Mouse (Mus musculus) v-Abl transformed pro-B cells (cell line): ENCODE results near the gene Polr3gl.

Experiments
- in situ Hi-C, 2 experiments: fragments of 400-800 bp; cut with MboI; formaldehyde crosslinking; loops; one replicate each; pipeline ENCODE4 v1.15.1; 2025; ENCODE audit not compliant: unreplicated experiment in 2 of 2

The Polr3gl gene

DNA sequence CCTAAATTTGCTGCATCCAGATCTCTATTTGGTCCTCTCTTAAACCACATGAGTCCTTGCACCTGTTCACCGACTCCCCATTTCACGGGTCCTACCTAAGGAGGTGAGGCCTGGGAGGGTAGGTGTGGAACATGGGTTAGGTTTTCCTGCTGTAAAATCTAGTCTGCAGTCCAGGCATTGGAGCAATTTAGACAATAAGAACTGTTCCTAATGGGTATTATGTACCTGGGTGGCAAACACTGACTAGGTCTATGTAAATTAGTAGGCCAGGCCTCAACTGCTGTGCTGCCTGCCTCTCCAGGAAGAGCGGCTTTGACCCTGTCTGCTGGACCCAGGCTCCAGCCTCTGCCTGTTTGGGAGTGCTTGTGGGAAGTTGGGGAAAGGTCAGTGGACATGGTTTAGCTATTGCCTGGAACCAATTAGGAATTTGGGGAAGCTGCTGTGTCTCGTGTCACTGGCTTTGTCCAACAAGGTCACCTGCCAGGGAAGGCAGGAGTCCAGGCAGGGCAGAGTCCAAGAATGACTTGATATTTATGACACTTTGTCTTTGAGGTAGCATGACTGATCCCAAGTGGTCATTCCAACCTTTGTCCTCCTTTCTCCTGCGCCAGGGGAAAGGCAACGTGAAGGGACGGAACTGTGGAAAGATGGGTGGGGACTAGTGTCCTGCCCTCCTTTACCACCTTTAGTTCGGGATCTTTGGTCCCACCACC, 18.6 kb downstream of the Polr3gl start:
- in situ Hi-C loops = no loop called here

- in situ Hi-C loops = no loop called here
These were observed 20.1 kb downstream of the Polr3gl start for GRCm38 (mm10) chr3:96573611-96574511.

- in situ Hi-C loops = no loop called here
These were observed 21.9 kb downstream of the Polr3gl start for GRCm38 (mm10) chr3:96571896-96572698.

DNA sequence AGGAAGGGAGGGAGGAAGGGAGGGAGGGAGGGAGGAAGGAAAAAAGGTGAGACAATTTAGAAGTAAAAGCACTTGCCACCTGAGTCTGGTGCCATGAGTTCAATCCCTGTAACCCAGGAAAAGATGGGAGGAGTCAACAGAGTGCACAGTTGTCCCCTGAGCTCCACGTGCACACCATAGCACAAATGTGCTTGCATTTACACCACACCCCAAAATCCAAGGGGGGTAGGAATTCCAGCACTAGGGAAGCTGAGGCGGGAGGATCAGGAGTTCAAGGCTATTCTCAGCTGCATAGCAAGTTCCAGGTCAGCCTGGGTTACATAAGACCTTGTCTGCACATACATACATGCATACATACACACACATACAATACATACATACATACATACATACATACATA, 22.6 kb downstream of the Polr3gl start:
- in situ Hi-C loops = no loop called here

- in situ Hi-C loops = no loop called here
These were observed 23.3 kb downstream of the Polr3gl start for GRCm38 (mm10) chr3:96570643-96571042.

- in situ Hi-C loops = no loop called here
These were observed 23.9 kb downstream of the Polr3gl start for GRCm38 (mm10) chr3:96569966-96570605.

GRCm38 (mm10) chr3:96569506-96569905, 24.5 kb downstream of the Polr3gl start:
- in situ Hi-C loops = no loop called here

- in situ Hi-C loops = no loop called here
These were observed 25.4 kb downstream of the Polr3gl start for GRCm38 (mm10) chr3:96568605-96569004.

GRCm38 (mm10) chr3:96566661-96567450, 27.1 kb downstream of the Polr3gl start:
- in situ Hi-C loops = no loop called here

- in situ Hi-C loops = no loop called here
These were observed 28.9 kb downstream of the Polr3gl start for GRCm38 (mm10) chr3:96565105-96565504.

DNA sequence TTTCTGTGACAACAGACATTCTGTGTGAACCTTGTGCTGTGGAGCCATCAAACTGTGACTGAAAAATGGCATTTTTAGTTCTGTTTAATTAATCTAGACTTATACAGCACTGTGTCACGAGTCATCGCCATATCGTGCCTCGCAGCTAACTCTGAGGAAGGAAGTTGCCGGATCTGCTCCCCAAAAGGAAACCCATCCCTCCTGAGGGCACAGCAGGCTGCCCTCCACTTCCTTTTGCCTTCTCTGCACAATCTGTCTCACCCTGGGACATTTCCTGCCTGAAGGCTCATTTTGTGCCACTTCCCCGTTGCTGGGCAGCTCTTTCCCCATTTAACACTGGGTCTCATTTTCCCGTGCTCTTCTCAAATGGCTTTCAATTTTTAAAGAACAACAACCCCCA, 29.3 kb downstream of the Polr3gl start:
- in situ Hi-C loops = no loop called here

- in situ Hi-C loops = no loop called here
These were observed 29.9 kb downstream of the Polr3gl start for GRCm38 (mm10) chr3:96563911-96564632.

DNA sequence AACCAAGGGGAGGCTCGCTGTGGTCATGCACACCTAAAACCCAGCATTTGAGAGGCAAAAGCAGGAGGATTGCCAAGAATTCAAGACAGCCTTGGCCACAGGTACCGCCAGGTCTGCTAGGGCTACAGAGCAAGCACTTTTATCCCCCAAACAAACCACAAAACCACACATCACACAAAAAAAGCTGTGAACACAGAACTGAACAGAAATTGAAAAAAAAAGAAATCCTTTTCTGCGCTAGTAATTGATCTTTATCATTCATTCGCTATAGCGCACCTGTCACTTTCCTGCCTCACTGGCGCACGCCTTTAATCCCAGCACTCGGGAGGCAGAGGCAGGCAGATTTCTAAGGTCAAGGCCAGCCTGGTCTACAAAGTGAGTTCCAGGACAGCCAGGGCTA, 30.7 kb downstream of the Polr3gl start:
- in situ Hi-C loops = no loop called here

DNA sequence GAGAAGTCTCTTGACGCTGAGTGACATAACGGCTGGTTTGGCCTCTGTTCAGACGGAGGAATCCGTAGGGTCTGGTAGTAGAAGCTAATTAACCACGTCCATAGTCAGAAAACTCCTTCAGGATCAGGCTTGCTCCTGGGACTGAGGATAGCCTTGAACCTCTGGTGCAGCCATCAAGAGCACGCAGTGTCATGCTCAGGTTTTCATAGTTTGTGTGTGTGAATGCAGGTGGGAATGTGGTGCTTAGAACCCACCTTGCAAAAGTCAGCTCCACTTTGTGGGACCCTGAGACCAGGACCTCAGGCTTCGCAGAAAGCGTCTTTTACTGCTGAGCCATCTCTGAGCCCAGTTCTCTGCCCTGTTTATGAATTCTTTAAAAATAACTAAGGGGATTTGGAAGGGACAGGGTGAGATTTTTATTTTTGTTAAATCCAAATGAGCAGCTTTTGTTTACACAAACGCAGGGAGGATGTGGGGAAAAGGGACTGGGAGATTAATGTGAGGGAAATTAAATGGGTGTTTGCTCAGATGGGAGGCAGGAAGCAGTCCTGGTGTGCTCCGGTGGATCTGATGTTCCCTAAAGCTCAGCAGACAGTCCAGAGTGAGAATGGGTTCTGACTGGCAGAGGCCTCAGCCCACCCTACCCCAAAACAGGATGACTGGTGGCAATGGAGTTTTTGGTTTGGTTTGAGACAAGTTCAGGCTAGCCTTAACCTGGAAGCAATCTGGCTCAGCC, 31.9 kb downstream of the Polr3gl start:
- in situ Hi-C loops = no loop called here

- in situ Hi-C loops = no loop called here
These were observed 32.9 kb downstream of the Polr3gl start for GRCm38 (mm10) chr3:96560881-96561668.

DNA sequence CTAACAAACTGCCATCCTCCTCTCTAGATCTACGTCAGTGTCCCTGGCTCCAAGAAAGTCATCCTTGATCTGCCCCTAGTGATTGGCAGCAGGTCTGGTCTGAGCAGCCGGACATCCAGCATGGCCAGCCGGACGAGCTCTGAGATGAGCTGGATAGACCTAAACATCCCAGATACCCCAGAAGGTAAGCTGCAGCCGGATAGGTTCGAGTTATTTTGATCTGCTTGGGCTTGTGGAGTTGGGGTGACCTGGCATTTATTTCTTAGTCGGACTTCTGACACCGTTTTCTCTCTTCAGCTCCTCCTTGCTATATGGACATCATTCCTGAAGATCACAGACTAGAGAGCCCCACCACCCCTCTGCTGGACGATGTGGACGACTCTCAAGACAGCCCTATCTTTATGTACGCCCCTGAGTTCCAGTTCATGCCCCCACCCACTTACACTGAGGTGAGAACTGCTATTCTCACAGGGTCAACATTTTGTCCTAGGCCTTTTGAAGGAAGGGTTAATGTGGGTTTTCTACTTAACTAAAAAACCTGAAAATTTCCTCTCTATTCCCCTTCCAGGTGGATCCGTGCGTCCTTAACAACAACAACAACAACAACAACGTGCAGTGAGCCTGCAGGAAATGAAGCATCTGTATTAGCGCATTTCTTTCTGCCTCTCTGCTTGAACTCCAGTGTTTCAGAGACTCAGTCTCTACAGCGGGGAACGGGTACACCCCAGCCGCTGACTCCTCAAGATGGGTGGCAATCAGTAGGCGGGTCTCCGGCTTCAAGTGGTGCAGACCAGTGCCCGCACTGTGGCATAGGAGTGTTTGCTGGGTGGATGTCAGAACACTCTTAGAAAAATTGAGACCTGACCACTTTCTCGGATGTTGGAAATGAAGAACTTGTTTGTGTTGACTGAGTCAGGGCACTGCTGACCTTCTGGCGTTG, 33.8 kb downstream of the Polr3gl start:
- in situ Hi-C loops = no loop called here
